Mouse (Mus musculus) c-Kit-positive CD71-positive TER-119-negative erythroid progenitor cells, embryonic 14.5 days (primary cell): ENCODE data around the gene Il17rc.
A peak's percentile ranks its signal among the peaks of the same experiment; 100 is the strongest.

Experiments used
- DNase-seq: peaks from one replicate; pipeline ENCODE4 v3.0.0-alpha.2; 2013; ENCODE audit warnings: low read depth

The Il17rc gene

DNA sequence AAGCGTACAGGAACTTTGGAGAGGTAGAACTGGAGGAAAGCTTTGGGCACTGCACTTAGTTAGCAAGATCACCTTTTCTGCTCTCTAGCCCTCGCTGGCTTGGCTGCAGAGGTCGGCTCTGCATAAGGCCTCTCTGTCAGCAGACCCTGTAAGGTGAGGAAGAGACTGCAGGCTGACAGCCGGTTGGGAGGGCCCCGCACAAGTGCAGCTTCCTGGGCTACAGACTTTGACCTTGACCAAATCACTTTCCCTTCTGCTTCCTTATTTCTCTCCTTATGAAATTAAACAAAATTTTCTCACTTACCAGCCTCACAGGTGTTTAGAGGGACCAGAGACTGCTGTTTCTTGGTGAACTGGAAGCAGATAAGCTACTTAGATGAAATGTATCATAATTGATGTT lies 16.2 kb upstream of the Il17rc start:
- DNase-seq: no peak

- no peak for DNase-seq
Measured at GRCm38 (mm10) chr6:113457952-113458534, 13.2 kb upstream of the Il17rc start, which contains the start of gene Il17re. TSS of gene Il17re (plus strand) at chr6:113458484.

DNA sequence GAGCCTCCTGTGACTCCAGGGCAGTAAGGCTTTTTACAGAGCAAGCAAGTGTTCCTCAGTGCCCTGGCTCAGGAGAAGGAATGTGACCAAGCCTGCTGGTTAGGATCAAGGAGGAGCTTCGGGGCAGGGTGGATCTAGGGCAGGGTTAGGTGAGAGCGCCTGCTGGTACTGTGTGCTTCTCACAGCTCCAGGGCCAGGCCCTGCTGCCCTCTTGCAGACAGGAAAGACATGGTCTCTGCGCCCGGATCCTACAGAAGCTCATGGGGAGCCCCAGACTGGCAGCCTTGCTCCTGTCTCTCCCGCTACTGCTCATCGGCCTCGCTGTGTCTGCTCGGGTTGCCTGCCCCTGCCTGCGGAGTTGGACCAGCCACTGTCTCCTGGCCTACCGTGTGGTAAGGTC lies 12.6 kb upstream of the Il17rc start:
- no peak for DNase-seq

GRCm38 (mm10) chr6:113464040-113464439 lies 7.2 kb upstream of the Il17rc start:
- no peak for DNase-seq

- no peak for DNase-seq
Measured at GRCm38 (mm10) chr6:113465602-113466001, 5.6 kb upstream of the Il17rc start.

DNA sequence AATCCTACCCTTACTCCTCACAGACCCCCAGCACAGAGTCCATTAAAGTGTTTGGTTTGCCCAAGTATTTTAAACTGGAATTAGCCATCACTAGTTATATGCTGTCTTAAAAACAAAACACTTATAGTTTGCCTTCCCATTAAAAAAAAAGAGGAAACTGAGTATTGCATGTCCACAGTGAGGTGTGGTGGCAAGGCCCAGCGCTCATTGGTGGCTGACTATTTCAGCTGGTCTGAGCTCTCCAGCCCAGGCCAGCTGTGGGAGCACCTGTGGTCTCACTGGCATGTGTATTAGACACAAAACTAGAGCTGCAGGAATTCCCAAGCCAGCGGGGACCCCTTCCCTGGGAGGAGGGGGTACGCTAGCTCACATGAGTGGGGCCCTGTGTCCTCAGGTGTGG lies 2.7 kb upstream of the Il17rc start:
- no peak for DNase-seq

GRCm38 (mm10) chr6:113469021-113469420 lies 2.2 kb upstream of the Il17rc start:
- peak; percentile 53 for DNase-seq

DNA sequence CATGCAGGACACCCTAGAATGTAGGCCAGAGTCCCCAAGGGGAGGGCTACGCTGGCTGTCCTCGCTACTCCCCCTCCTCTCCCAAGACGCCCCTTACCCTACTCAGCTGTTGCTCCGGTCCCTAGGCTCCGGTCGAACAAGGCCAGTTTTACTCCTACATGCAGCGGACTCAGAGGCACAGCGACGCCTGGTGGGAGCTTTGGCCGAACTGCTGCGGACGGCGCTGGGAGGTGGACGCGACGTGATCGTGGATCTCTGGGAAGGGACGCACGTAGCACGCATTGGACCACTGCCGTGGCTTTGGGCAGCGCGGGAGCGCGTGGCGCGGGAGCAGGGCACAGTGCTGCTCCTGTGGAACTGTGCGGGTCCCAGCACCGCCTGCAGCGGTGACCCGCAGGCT lies 1.8 kb upstream of the Il17rc start:
- no peak for DNase-seq

GRCm38 (mm10) chr6:113472061-113472460 lies 834 bp downstream of the Il17rc start:
- DNase-seq: no peak

- no peak for DNase-seq
Measured at GRCm38 (mm10) chr6:113473246-113473645, 2.0 kb downstream of the Il17rc start.

DNA sequence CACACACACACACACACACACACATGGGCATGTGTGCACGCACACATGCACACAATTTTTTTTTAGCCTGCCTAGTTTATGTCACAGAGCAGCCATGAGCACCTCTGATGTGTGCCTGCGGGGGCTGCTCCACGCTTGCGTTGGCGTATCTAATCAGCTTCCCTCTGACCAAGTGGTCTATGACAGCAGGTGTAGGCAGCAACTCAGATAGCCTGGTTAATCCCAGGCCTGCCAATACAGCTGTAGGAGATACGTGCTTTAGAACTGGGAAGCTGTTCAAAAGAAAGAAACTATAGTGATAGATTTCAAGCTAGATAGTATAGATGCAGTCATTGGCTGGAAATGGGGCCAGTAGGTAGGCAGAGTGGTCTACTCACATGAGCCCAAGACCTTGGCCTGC lies 2.5 kb downstream of the Il17rc start:
- no peak for DNase-seq

GRCm38 (mm10) chr6:113477353-113477752 lies 6.1 kb downstream of the Il17rc start:
- DNase-seq: no peak

- DNase-seq: no peak
Measured at GRCm38 (mm10) chr6:113478906-113479305, 7.7 kb downstream of the Il17rc start.

- no peak for DNase-seq
Measured at GRCm38 (mm10) chr6:113480555-113481373, 9.5 kb downstream of the Il17rc start.

DNA sequence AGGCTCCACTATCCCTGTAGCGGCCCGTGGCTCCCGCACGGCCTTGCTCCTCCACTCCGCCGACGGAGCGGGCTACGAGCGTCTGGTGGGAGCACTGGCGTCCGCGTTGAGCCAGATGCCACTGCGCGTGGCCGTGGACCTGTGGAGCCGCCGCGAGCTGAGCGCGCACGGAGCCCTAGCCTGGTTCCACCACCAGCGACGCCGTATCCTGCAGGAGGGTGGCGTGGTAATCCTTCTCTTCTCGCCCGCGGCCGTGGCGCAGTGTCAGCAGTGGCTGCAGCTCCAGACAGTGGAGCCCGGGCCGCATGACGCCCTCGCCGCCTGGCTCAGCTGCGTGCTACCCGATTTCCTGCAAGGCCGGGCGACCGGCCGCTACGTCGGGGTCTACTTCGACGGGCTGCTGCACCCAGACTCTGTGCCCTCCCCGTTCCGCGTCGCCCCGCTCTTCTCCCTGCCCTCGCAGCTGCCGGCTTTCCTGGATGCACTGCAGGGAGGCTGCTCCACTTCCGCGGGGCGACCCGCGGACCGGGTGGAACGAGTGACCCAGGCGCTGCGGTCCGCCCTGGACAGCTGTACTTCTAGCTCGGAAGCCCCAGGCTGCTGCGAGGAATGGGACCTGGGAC lies 11.4 kb downstream of the Il17rc start:
- no peak for DNase-seq

DNA sequence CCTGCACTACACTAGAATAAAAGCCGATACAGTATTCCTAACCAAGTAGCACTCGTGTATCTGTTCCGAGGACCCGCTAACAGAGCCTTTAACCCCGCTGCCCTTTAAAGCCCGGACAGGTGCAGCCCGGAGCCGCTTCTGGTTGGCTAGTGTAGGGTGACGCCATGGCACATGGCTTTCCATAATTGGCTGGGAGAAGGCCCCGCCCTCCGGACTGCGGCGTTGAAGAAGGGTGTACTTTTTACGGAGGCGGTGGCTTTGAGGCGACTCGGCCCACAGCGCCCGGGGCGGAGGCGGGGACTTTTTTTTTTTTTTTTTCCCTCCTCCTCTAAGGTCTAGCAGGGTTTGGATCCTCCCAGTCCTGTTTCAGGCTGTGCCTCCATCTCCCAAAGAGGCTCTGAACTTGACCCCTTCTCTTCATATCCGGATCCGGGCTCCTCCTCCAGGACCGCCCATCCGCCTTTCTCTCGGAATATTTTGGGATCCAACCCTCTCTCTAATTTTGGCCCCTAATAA lies 11.9 kb downstream of the Il17rc start, which contains the start of gene Creld1:
Creld1 (plus strand) TSS at position 198 of the 516 bp plus-strand sequence.
- DNase-seq: peak; percentile 98

DNA sequence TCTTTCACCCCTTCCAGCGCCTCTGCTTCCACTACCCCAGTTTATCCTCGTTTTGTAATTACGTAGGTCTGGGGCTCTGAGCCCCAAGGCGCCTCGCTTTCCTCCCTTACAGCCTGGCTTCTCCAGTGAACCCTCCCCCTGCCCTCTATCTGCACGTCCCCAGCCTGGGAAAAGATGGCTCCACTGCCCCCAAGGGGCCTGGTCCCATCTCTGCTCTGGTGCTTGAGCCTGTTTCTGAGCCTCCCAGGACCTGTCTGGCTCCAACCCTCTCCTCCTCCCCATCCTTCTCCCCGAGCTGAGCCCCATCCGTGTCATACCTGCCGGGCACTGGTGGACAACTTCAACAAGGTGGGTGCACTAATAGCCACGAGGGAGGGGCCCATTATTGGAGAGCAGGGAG lies 12.5 kb downstream of the Il17rc start:
- DNase-seq: no peak

DNA sequence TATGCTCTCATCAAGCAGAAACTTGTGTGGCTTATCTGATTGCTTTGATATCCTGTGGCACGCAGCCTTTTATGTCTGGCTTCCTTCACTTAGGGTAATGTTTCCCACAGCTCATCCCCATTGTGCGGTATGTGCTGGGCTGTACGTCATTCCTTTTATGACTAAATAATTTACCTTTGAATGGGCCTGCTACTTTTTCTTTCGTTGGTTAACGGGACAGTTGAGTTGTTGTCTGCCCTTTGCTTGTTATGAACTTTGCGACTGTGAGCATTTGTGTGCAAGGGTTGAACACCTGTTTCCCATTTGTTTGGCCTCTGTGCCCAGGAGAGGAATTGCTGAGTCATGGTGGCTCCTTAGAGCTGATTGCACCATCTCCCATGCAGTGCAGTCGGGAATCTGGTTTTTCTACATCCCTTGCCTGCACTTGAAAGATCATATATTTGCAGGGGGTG lies 15.9 kb downstream of the Il17rc start:
- no peak for DNase-seq

- DNase-seq: no peak
Measured at GRCm38 (mm10) chr6:113489410-113489809, 18.2 kb downstream of the Il17rc start.

GRCm38 (mm10) chr6:113492101-113492864 lies 21.1 kb downstream of the Il17rc start:
- no peak for DNase-seq

DNA sequence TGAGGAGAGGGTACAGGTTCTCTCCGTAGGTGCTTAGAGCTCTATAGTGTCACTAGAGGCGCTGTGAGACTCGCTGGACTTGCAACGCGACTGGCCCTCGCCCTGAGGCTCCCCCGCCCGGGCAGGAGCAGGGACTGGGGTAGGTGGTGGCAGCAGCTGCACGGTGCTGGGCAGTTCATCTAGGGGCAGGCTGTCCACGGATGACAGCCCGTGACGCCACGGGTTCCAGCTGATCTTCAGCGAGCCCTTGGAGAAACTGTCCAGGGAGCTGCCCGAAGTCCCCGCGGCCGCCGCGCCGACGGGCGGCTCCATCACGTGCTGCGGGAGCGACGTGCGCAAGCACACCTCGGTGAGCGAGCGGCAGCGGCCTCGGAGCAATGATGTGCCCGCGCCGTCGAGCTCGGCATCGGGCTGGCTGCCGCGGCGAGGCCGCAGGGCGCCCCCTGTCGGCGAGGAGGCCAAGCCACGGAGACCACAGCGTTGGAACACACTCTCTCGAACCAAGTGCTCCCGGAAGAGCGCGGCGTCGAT lies 23.1 kb downstream of the Il17rc start:
- peak; percentile 46 for DNase-seq
